Mouse (Mus musculus): ENCODE results near the gene Lfng.

GRCm38 (mm10) chr5:140610273-140611011, 3.3 kb downstream of the Lfng start:
- TF ChIP-seq POLR2A (IDR thresholded peaks at IDR 0.05; ENCODE audit: extremely low read depth, insufficient read depth, low read length) = 0 out of 2 replicates have a peak, but pooled peaks have one; percentile 5
- no peak for TF ChIP-seq CTCF (IDR thresholded peaks at IDR 0.05; ENCODE audit: extremely low read depth, insufficient read depth, low read length)

All from cortical plate, adult 2 months (tissue).